Mouse (Mus musculus): ENCODE measurements around the gene Itga11.

The Itga11 gene

GRCm38 (mm10) chr9:62684311-62684710, 6.7 kb downstream of the Itga11 start:
- DNase-seq (ENCODE audit: low read depth, low spot score): no peak

- no peak for DNase-seq (ENCODE audit: low read depth, low spot score)
Observed at GRCm38 (mm10) chr9:62689748-62690147, 12.1 kb downstream of the Itga11 start.

- DNase-seq (ENCODE audit: low read depth, low spot score): no peak
Observed at GRCm38 (mm10) chr9:62694054-62694453, 16.4 kb downstream of the Itga11 start.

DNA sequence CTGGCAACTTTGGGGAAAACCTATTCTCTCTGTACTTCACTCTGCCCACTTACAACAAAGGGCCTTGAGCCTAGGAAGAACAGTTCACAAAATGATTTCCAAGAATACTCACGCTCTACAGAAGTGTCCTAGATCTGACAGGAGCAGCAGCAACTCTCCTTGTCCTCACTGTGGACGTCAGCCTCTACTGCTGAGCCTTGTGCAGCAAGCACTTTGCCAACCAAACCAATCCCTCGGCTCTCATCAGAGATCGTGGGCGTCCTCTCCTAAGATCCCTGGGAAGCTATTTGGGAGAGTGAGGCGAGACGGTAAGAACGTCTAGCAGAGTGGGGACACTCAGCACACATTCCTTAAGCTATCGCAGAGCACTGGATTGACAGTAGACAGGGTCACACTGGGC, 17.6 kb downstream of the Itga11 start:
- DNase-seq (ENCODE audit: low read depth, low spot score): no peak

- no peak for DNase-seq (ENCODE audit: low read depth, low spot score)
Observed at GRCm38 (mm10) chr9:62696799-62697198, 19.2 kb downstream of the Itga11 start.

- DNase-seq (ENCODE audit: low read depth, low spot score): no peak
Observed at GRCm38 (mm10) chr9:62707267-62707666, 29.6 kb downstream of the Itga11 start.

- DNase-seq (ENCODE audit: low read depth, low spot score): no peak
Observed at GRCm38 (mm10) chr9:62707870-62708269, 30.2 kb downstream of the Itga11 start.

DNA sequence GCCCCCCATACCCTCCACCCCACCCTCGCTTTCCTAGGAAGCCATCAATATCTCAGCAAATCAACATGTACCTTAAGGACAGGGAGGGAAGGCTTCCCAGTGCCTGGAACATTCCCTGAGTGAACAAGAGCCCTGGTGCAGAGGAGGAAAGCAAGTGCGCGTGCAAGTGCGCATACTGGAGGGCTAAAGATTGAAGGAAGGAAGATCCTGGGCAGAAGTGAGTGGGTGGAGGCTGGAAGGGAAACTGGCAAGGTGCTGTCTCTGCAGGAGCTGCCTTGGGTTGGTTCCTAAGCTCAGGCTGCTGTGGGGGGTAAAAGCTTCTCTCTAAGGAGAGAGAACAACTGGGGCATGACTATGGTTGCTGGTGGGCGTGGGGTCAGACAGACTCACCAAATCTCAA, 32.4 kb downstream of the Itga11 start:
- no peak for DNase-seq (ENCODE audit: low read depth, low spot score)

GRCm38 (mm10) chr9:62712374-62712773, 34.7 kb downstream of the Itga11 start:
- DNase-seq (ENCODE audit: low read depth, low spot score): no peak

GRCm38 (mm10) chr9:62713040-62713439, 35.4 kb downstream of the Itga11 start:
- no peak for DNase-seq (ENCODE audit: low read depth, low spot score)

DNA sequence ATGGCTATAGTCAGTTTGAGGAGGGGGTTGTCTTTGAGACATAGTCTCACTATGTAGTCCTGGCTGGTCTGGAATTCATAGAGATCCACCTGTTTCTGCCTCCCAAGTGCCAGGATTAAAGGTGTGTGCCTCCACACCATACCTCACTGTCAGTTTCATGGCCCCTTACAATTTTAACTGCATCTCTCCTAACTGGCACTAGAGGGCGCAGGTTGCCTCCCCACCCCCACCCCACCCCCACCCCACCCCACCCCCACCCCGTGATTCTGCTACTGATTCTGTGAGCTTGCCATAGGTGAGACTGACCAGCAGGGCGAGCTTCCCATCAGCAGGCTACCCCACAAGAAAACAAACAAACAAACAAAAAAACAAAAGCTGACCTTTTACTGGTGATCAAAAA, 36.7 kb downstream of the Itga11 start:
- DNase-seq (ENCODE audit: low read depth, low spot score): no peak

DNA sequence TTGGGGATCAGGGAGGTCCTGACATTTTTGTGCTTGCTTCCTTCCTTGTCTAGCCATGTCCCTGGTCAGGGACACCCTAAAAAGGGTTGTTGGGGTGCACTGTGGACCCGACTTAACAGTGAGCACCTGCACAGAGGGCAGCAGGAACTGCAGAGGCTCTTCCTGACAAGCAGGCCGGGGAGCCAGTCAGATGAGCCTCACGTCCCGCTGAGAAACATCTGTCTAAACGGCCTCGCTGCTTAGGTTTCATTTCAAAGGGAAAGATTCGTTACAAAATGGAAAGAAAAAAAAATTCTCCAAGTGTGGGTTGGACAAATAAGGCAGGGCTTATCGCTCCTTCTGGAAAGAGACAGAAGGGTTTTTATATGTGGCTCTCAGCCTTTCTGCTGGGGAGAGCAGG, 40.4 kb downstream of the Itga11 start:
- no peak for DNase-seq (ENCODE audit: low read depth, low spot score)

GRCm38 (mm10) chr9:62721791-62722190, 44.2 kb downstream of the Itga11 start:
- DNase-seq (ENCODE audit: low read depth, low spot score): no peak

DNA sequence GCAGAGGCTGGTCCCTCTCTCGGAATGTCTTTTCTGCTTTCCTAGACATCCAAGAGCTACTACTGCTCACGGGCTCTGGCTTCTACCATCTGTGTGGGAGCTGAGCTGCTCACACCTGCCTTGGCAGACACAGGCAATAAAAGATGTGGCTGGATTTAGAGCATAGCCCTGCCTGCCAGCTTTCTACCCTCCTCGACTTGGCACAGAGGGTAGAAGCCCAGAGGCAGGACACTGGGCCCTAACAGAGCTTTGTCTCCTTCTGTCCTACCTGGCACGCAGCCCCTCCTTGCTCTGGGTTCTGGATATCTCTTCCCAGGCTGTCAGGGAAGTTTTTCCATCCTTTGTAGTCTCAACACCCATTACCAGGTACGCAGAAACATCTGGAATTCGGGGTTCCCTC, 45.1 kb downstream of the Itga11 start:
- no peak for DNase-seq (ENCODE audit: low read depth, low spot score)

DNA sequence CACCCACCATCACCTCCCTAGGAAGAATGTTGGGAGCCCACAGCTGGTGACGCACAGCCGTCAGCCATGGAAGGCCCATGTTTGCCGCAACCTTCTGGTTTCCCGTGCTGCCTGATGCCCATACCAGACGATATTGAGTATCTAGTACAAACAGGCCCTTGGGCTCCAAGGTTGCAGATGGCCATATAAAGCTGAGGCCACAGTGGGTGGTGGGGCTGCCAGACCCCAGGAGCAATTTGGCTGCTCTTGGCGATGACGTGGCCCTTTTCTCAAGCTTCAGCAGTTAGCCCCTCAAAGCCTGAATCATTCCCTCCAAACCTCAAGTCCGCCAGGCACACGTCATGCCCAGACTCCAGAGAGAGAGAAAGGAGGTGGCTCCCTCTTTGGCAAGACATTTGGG, 46.5 kb downstream of the Itga11 start:
- DNase-seq (ENCODE audit: low read depth, low spot score): no peak

DNA sequence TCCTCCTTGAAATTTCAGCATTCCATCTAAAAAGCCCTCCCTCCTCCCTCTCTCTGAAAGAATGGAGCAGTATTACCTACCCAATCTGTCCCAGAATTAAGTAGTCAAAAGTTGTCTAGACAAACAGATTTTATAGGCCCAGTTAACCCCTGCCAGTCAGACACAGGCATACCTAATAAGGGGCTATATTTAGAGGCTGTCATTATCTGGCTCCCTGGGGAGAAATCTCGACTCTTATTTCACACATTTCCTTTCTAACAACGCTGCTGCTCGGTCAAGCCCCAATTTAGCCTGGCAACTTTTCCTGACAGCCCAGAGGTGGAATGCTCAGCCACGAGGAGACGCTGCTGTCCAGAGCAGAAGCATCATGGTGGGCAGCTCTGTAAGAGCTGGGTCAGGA, 47.6 kb downstream of the Itga11 start:
- no peak for DNase-seq (ENCODE audit: low read depth, low spot score)

GRCm38 (mm10) chr9:62726472-62726871, 48.8 kb downstream of the Itga11 start:
- DNase-seq (ENCODE audit: low read depth, low spot score): no peak

GRCm38 (mm10) chr9:62744558-62745275, 67.1 kb downstream of the Itga11 start:
- DNase-seq (ENCODE audit: low read depth, low spot score): no peak

- DNase-seq (ENCODE audit: low read depth, low spot score): no peak
Observed at GRCm38 (mm10) chr9:62746646-62747045, 69.0 kb downstream of the Itga11 start.

DNA sequence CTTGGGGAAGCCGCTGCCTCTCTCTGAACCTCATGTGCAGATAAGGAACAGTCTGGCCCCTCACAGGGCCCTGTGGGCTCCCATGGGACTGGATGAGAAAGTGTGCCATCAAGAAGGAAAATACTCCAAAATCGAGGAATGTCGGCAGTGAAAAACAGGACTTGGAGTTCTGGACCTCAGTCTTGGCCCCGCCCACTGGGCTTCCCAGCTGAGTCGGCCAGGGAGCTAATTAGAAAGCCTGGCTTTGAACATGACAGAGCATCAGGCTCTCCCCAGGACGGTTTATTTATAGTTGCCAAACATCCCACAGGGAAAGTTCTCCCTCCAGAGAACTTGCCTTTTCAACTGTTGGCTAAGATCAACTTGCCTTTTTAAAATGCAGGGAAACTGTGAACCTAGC, 72.0 kb downstream of the Itga11 start:
- DNase-seq (ENCODE audit: low read depth, low spot score): no peak

DNA sequence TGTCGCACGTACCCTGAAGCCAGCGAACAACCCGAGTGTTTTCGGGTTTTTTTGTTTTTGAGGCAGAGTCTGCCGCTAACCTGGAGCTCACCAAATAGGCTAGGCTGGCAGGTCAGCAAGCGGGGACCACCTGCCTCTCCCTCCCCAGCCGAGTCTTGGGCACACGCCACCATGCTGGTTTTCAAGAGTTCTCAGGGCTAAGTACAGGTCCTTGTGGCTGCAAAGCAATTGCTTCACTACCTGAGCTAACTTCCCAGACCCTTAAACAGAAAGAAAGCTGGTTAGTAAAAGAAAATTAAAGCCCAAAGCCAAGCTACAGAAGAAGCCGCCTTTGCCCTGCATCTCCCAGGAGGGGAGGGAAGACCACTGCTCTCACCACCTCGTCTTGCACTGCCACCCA, 72.8 kb downstream of the Itga11 start:
- no peak for DNase-seq (ENCODE audit: low read depth, low spot score)

- no peak for DNase-seq (ENCODE audit: low read depth, low spot score)
Observed at GRCm38 (mm10) chr9:62758288-62758687, 80.7 kb downstream of the Itga11 start.

DNA sequence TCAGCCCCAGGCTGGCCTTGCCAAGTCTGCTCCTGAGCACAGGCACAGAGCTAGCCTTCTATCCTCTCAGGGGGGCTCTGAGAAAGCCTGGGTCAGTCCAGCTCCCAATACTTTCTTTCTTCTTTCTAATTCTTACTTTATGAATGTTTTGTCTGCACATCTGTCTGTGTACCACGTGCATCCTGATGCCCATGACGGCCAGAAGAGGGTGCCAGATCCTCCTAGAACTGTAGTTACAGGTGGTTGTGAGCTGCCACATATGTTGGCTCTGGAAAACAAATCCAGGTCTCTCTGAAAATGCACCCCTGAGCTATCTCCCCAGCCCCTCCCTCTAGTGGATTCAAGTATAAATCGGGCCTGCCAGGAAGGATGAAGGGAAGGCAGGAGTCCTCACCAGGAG, 82.0 kb downstream of the Itga11 start:
- no peak for DNase-seq (ENCODE audit: low read depth, low spot score)

DNA sequence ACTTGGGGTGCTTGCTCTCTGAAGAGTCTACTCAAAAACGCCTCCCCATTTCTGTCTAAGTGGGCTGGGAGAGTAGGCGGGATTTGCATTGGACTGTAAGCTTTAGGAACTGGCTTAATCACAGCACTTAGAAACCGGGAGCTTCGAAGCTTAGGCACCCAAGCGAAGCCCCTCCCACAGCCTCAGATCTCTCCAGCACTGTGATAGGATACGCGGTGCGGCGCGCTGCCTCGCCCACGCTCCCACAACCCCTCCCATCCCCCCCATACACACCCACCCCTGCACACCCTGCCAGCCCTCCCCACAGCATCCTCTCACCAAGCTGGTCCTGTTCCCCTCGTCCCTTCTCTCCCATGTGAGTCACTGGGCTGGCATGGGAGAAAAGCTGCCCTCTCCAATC, 85.9 kb downstream of the Itga11 start:
- DNase-seq (ENCODE audit: low read depth, low spot score): no peak

Measured in brain, embryonic 18.5 days (tissue).